ENCODE assay signal across 22 mouse cellular contexts in genomic region chr15:77752443-77752842, GRCm38 (mm10). TPM values are rescaled to one million over a fixed set of nuclear protein-coding genes. Genes with fewer than 3 reads are reported as not detected.
"Had no signal": no experiment of that assay in that cellular context is flagged by ENCODE, and none has a peak within 500 bp of the region (broad histone marks: within the 10 kb centered on the region; RNA-seq: fewer than 3 reads in every experiment).

No protein-coding gene starts in this region.

- H3K27ac ChIP-seq: kidney, postnatal 0 days; layer of hippocampus, adult 2 months; limb, embryonic 13.5 days; midbrain, embryonic 10.5 days; neural tube, embryonic 15.5 days; stomach, embryonic 15.5 days had no signal

- DNase-seq: kidney, adult 11 months; kidney, adult 9 months; kidney, postnatal 36 days; lung, adult 18-20 months; lung, postnatal 4 days; right cerebral cortex, postnatal 4 days; thymus, postnatal 36 days had no signal

- H3K4me2 ChIP-seq: limb, embryonic 13.5 days; neural tube, embryonic 15.5 days; stomach, embryonic 15.5 days had no signal

- H3K4me1 ChIP-seq: limb, embryonic 13.5 days; midbrain, embryonic 10.5 days had no signal

- H3K9me3 ChIP-seq: midbrain, embryonic 10.5 days; neural tube, embryonic 15.5 days; stomach, embryonic 15.5 days had no signal

- H3K27me3 ChIP-seq: limb, embryonic 13.5 days; neural tube, embryonic 15.5 days had no signal

- H3K4me3 ChIP-seq: layer of hippocampus, adult 2 months; limb, embryonic 13.5 days; midbrain, embryonic 10.5 days; myocyte; neural tube, embryonic 15.5 days; stomach, embryonic 15.5 days had no signal

- H3K9ac ChIP-seq: limb, embryonic 13.5 days; neural tube, embryonic 15.5 days; stomach, embryonic 15.5 days had no signal

- H3K36me3 ChIP-seq: limb, embryonic 13.5 days; midbrain, embryonic 10.5 days; neural tube, embryonic 15.5 days; stomach, embryonic 15.5 days had no signal

RNA-seq across cellular contexts. Expression of gene Apol8, which starts 4.4 kb away (rescaled TPM):
- polyA plus RNA-seq: intestine, embryonic 14.5 days; kidney, postnatal 0 days; limb, embryonic 13.5 days; thymus, postnatal 0 days had no signal

RNA-seq across cellular contexts. Expression of gene Apol9b, which starts 23.6 kb away (rescaled TPM):
- total RNA-seq: layer of hippocampus, adult 2 months; layer of hippocampus, postnatal 10 days; megakaryocyte, adult 5-6 weeks had no signal
- polyA plus RNA-seq: limb, embryonic 13.5 days; midbrain, embryonic 10.5 days; neural tube, embryonic 11.5 days; testis, adult 2 months had no signal

RNA-seq across cellular contexts. Expression of gene Apol7e, which starts 53.8 kb away (rescaled TPM):
- total RNA-seq: layer of hippocampus, adult 2 months; layer of hippocampus, postnatal 10 days; left cerebral cortex, postnatal 36 days had no signal
- polyA plus RNA-seq: kidney, postnatal 0 days; limb, embryonic 13.5 days; lung, embryonic 16.5 days; midbrain, embryonic 10.5 days; myocyte; neural tube, embryonic 11.5 days; neural tube, embryonic 15.5 days; testis, adult 2 months had no signal
